15 mouse cellular contexts compared by ENCODE assay signal in the genomic region with DNA sequence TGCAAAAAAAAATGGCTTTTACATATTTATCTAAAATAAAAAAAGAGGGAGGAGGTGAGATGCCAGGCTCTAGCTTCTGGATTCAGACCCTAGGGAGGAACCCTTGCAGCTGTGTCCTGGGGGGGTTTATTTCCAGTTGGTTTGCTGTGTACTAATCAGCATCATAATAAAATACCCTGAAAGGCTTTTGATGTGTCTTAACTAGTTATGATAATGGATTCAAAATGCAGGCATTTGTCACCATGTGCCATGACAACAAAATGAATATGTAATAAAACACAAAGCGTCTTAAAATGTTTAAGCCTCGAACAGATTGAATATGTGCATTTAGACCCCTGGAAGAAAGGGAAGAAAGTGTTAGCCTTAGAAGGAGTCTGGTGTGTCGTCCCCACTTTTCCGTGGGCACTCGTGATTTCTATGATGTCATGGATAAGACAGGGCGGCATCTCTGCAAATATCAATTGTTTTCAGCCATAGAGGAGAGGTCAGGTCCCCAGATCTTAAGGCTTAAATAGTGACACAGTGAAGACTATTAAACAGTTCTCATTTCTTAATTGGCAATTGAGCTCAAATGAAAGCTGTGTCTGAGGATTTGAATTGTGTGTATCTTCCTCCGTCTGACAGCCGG. TPM values are rescaled to one million over a fixed set of nuclear protein-coding genes. Genes with fewer than 3 reads are reported as not detected.
DNase-seq lines count a peak whose midpoint lies in the region; ATAC-seq and TF ChIP-seq lines count a peak whose summit lies in the region.
"Had no signal": no experiment of that assay in that cellular context is flagged by ENCODE, and none has a peak within 500 bp of the region (broad histone marks: within the 10 kb centered on the region; RNA-seq: fewer than 3 reads in every experiment).

No protein-coding gene starts in this region.

- H3K27ac ChIP-seq in left cerebral cortex, adult 2 months: peak overlapping the region; percentile 55
- H3K27ac ChIP-seq in forebrain, embryonic 15.5 days (replicated peaks): peak overlapping the region; percentile 78
- H3K27ac ChIP-seq in hindbrain, embryonic 16.5 days (ENCODE audit: low read depth, low read length): no peak overlapping the region
- H3K27ac ChIP-seq in midbrain, postnatal 0 days (ENCODE audit: low read depth, low read length): no peak overlapping the region
- no peak overlapping the region for H3K27ac ChIP-seq in gastrocnemius, adult 2 months
- H3K27ac ChIP-seq: heart, adult 2 months; limb, embryonic 10.5 days; liver, embryonic 12.5 days had no signal

- H3K9me3 ChIP-seq in forebrain, embryonic 15.5 days: no peaks in the 10 kb centered on the region
- H3K9me3 ChIP-seq in hindbrain, embryonic 16.5 days (ENCODE audit: control insufficient read depth, low read length): no peaks in the 10 kb centered on the region
- H3K9me3 ChIP-seq in midbrain, postnatal 0 days (ENCODE audit: low read length): 0 out of 2 replicates have a peak, but pooled peaks cover 2% of the 10 kb centered on the region
- H3K9me3 ChIP-seq: limb, embryonic 10.5 days; liver, embryonic 12.5 days had no signal

- peak overlapping the region; percentile 16; the same call in 1 of the 2 replicates for H3K4me2 ChIP-seq in forebrain, embryonic 15.5 days (replicated peaks)
- peak overlapping the region; percentile 33 for H3K4me2 ChIP-seq in hindbrain, embryonic 16.5 days (ENCODE audit: low read length)
- H3K4me2 ChIP-seq in midbrain, postnatal 0 days (ENCODE audit: low read depth, low read length, poor library complexity, severe bottlenecking): peak overlapping the region; percentile 5; the same call in 1 of the 2 replicates
- H3K4me2 ChIP-seq: liver, embryonic 12.5 days had no signal

- DNase-seq in left cerebral cortex, adult 2 months (ENCODE audit: extremely low spot score in 1 of 2, low spot score in 2 of 2): no peak
- DNase-seq in left cerebral cortex, adult 11 months (ENCODE audit: low spot score): no peak
- DNase-seq in midbrain, postnatal 0 days (ENCODE audit: low spot score): no peak
- DNase-seq in lung, adult 2 months: no peak
- DNase-seq in left cerebral cortex, adult 9 months (ENCODE audit: low spot score in 2 of 2): no peak
- DNase-seq in gastrocnemius, adult 2 months: no peak
- DNase-seq: adrenal gland, postnatal 10 days; cerebellum, adult 2 months; heart, adult 2 months had no signal

- no peak overlapping the region for H3K9ac ChIP-seq in forebrain, embryonic 15.5 days (replicated peaks)
- no peak overlapping the region for H3K9ac ChIP-seq in hindbrain, embryonic 16.5 days (ENCODE audit: low read depth, low read length)
- peak overlapping the region; percentile 30; the same call in 1 of the 2 replicates for H3K9ac ChIP-seq in midbrain, postnatal 0 days (replicated peaks; ENCODE audit: low read length, poor library complexity, severe bottlenecking)
- H3K9ac ChIP-seq: liver, embryonic 12.5 days had no signal

- TF ChIP-seq POLR2A in lung, adult 2 months (IDR thresholded peaks at IDR 0.05; ENCODE audit: borderline replicate concordance, extremely low read depth, low read depth, low read length): no peak

- ATAC-seq in forebrain, embryonic 15.5 days (replicated peaks): peak; percentile 87
- no peak for ATAC-seq in hindbrain, embryonic 16.5 days
- ATAC-seq in midbrain, postnatal 0 days (ENCODE audit: low FRiP score): 0 out of 2 replicates have a peak, but pooled peaks have one; percentile 47
- ATAC-seq: liver, embryonic 12.5 days had no signal

- intact Hi-C loops in left cerebral cortex, adult 2 months (cut with DNase I): no loop called here
- intact Hi-C loops in gastrocnemius, adult 2 months (cut with DNase I): no loop called here

- H3K4me3 ChIP-seq in left cerebral cortex, adult 2 months: peak overlapping the region; percentile 31
- no peak overlapping the region for H3K4me3 ChIP-seq in forebrain, embryonic 15.5 days
- H3K4me3 ChIP-seq in hindbrain, embryonic 16.5 days (ENCODE audit: low read length): no peak overlapping the region
- H3K4me3 ChIP-seq in midbrain, postnatal 0 days (ENCODE audit: low read depth, low read length): no peak overlapping the region
- H3K4me3 ChIP-seq in lung, adult 2 months (replicated peaks; ENCODE audit: extremely low read depth, low read depth, low read length): no peak overlapping the region
- no peak overlapping the region for H3K4me3 ChIP-seq in gastrocnemius, adult 2 months
- H3K4me3 ChIP-seq: heart, adult 2 months; limb, embryonic 10.5 days; liver, embryonic 12.5 days; megakaryocyte, embryonic 14.5 days had no signal

- no peak for TF ChIP-seq CTCF in left cerebral cortex, adult 2 months (IDR thresholded peaks at IDR 0.05)
- no peak for TF ChIP-seq CTCF in midbrain, postnatal 0 days (IDR thresholded peaks at IDR 0.05)
- TF ChIP-seq CTCF in lung, adult 2 months (IDR thresholded peaks at IDR 0.05; ENCODE audit: insufficient read depth, low read length): no peak
- TF ChIP-seq CTCF in gastrocnemius, adult 2 months (IDR thresholded peaks at IDR 0.05): no peak

- H3K27me3 ChIP-seq in forebrain, embryonic 15.5 days: no peaks in the 10 kb centered on the region
- H3K27me3 ChIP-seq in hindbrain, embryonic 16.5 days (replicated peaks; ENCODE audit: control insufficient read depth, insufficient read depth, low read length): no peaks in the 10 kb centered on the region
- no peaks in the 10 kb centered on the region for H3K27me3 ChIP-seq in midbrain, postnatal 0 days (ENCODE audit: insufficient read depth, low read length)
- H3K27me3 ChIP-seq: liver, embryonic 12.5 days; megakaryocyte, embryonic 14.5 days had no signal

- peaks cover 16% of the 10 kb centered on the region for H3K4me1 ChIP-seq in forebrain, embryonic 15.5 days
- H3K4me1 ChIP-seq in hindbrain, embryonic 16.5 days (ENCODE audit: control insufficient read depth, insufficient read depth, low read depth, low read length): no peaks in the 10 kb centered on the region; the same call in 1 of the 2 replicates
- no peaks in the 10 kb centered on the region for H3K4me1 ChIP-seq in midbrain, postnatal 0 days (ENCODE audit: insufficient read depth, low read length)
- no peaks in the 10 kb centered on the region for H3K4me1 ChIP-seq in lung, adult 2 months (ENCODE audit: control insufficient read depth, insufficient read depth, low read length)

- no peaks in the 10 kb centered on the region for H3K36me3 ChIP-seq in forebrain, embryonic 15.5 days
- H3K36me3 ChIP-seq in hindbrain, embryonic 16.5 days (ENCODE audit: control insufficient read depth, insufficient read depth, low read length): no peaks in the 10 kb centered on the region
- H3K36me3 ChIP-seq in midbrain, postnatal 0 days (ENCODE audit: insufficient read depth, low read length): no peaks in the 10 kb centered on the region
- H3K36me3 ChIP-seq: G1E had no signal

- WGBS in forebrain, embryonic 15.5 days: 19% methylated on average over 8 of the region's 8 CpGs
- 32% methylated on average over 8 of the region's 8 CpGs for WGBS in hindbrain, embryonic 16.5 days
- WGBS in midbrain, postnatal 0 days: 24% methylated on average over 8 of the region's 8 CpGs
- WGBS in lung, adult 2 months: 90% methylated on average over 8 of the region's 8 CpGs

RNA-seq across cellular contexts. Expression of gene Rtkn2, which starts 59.7 kb away (rescaled TPM):
- 1 to 10 TPM; 4.0 to 5.3 TPM for total RNA-seq in left cerebral cortex, adult 2 months (2021)
- polyA plus RNA-seq in forebrain, embryonic 15.5 days (2015; fragmentation: Nextera tagmentation; extraction: Ambion mirVana): 10.7 and 13.0 TPM in 2 replicates
- polyA plus RNA-seq in hindbrain, embryonic 16.5 days (2015; fragmentation: Nextera tagmentation; extraction: Ambion mirVana): 3.7 and 4.4 TPM in 2 replicates
- total RNA-seq in midbrain, postnatal 0 days (2014; rRNA removed): 2.4 and 3.0 TPM in 2 replicates
- polyA plus RNA-seq in midbrain, postnatal 0 days (2015; fragmentation: Nextera tagmentation; extraction: Ambion mirVana): 2.8 TPM in 2 replicates
- polyA plus RNA-seq in lung, adult 2 months (2012; rRNA removed): 37.1 and 56.1 TPM in 2 replicates
- under 1 TPM; 0.11 to 0.31 TPM for total RNA-seq in gastrocnemius, adult 2 months (2021)
- polyA plus RNA-seq: G1E had no signal

Comparison
In these comparisons a context has a peak if more than half of its experiments do, and no peak if none do; other contexts are left out.
1. H3K27ac ChIP-seq: peak in left cerebral cortex, adult 2 months (single experiment) and forebrain, embryonic 15.5 days (single experiment); none in hindbrain, embryonic 16.5 days (single experiment), midbrain, postnatal 0 days (single experiment) and gastrocnemius, adult 2 months (single experiment).
2. Peak in every context shown above with its lines, with median percentiles within 50 percentile points of each other: H3K4me2 ChIP-seq.